Mouse (Mus musculus) heart, postnatal 0 days (tissue): Measurements from ENCODE around the gene 4933411K16Rik.

Experiments used
- CTCF ChIP-seq: IDR thresholded peaks from 2 replicates; pipeline ENCODE4 v1.5.1; 2016; ENCODE audit warnings: antibody characterized with exemption, control low read depth, low read depth
- EP300 ChIP-seq: IDR thresholded peaks from 2 replicates; pipeline ENCODE4 v1.6.1; 2016; ENCODE audit warnings: antibody characterized with exemption, low read depth

- no peak for TF ChIP-seq CTCF
- TF ChIP-seq EP300 = no peak
Observed at GRCm38 (mm10) chr19:42016840-42017239, 35.2 kb upstream of the 4933411K16Rik start.
